Mouse (Mus musculus): Measurements from ENCODE around the gene Synpo2l. TPM values are rescaled to one million over a fixed set of nuclear protein-coding genes. Genes with fewer than 3 reads are reported as not detected.

The Synpo2l gene
- total RNA-seq, 2 experiments from 2014 or later: 0.07 TPM; not detected in 1

GRCm38 (mm10) chr14:20682498-20682897 lies 14.3 kb upstream of the Synpo2l start:
- ATAC-seq (ENCODE audit: poor library complexity, severe bottlenecking): peak; percentile 86

DNA sequence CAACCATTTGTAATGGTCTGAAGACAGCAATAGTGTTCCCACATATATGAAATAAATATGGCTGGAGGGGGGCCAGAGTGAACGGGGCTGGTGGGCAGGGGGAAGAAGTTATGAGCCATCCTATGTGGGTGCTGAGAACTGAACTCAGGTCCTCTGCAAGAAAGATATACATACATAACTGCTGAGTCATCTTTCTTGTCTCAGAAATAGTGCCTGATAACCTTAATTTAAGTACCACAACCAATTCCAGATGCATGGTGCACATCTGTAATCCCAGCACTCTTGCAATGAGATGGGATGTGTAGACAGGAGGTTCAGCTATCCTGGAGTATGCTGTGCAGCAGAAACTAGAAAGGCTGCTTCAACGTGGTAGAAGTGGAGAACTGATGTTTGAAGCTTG lies 13.6 kb upstream of the Synpo2l start:
- ATAC-seq (ENCODE audit: poor library complexity, severe bottlenecking): no peak

DNA sequence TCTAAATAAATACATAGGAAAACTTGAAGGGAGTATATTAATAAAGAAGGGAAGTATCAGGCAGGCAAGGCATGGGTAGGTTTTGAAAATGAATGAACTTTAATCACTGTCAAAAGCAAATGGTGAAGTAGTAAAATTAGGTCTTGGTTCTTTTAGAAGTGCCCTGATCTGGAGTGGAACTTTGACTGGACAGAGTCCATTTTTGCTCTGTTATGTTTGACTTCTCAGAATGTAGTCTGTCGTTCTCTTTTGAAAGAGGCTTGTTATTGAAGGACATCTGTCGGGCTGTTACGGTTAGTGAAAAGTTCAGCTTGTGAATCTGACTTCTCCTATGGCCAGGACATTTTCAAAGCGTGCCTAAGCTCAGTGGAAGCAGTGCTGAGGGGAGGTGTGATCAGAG lies 9.8 kb upstream of the Synpo2l start:
- no peak for ATAC-seq (ENCODE audit: poor library complexity, severe bottlenecking)

DNA sequence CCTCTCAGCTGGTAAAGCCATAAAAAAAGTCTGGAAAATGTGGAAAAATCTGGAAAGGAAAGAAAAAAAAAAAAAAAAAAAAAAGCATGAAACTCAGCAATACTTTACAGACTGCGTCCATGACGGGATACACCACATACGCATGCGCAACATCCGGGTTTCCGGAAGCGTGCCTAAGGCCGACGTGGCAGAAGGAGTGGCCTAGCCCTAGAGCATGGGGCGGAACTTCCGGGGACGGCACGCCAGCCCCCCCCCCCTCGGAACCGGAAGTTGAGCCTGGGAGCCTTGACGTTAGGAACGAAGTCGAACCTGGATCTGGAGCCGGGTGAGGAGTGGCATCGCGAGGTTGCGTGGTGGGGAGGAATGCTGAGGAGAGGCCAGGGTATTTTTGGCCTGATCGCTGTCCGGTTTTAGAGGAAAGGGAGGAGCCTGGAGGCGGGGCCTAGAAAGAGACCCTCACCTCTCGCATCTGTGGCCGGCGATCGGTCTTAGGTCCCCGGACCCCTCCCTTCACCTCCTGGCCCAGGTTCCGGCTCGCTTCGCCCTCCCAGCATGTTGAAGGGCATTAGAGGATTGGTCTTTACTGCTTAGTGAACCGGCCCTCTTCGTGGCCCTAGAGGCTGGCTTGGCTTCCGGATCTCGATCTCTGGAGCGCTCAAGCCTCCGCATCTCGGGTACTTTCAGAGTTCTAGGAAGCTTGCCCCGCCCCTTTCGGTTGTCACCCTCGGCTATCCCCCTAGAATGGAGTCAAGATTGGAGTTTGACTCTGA lies 6.1 kb upstream of the Synpo2l start, which contains the start of gene Sec24c:
Gene Sec24c (plus strand): TSS at position 245 of the 770 bp plus-strand sequence.
- ATAC-seq (ENCODE audit: poor library complexity, severe bottlenecking): peak; percentile 97

GRCm38 (mm10) chr14:20673735-20674063 lies 5.5 kb upstream of the Synpo2l start:
- peak; percentile 71 for ATAC-seq (ENCODE audit: poor library complexity, severe bottlenecking)

DNA sequence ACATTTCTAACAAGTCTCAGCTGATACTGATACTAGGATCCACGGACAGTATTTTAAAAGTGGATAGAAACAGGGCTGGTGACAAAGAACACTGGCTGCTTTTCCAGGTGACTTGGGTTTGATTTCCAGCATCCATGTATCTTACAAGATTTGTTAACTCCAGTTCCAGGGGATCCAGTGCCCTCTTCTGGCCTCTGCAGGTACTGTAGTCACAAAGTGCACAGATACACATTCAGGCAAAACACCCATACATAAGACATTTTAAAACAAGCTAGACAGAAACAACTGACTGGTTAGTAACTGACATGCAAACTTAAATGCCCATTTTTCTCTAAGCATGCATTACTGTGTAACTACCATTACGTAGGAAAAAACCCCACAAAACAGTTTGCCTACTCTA lies 4.8 kb upstream of the Synpo2l start:
- ATAC-seq (ENCODE audit: poor library complexity, severe bottlenecking): no peak

DNA sequence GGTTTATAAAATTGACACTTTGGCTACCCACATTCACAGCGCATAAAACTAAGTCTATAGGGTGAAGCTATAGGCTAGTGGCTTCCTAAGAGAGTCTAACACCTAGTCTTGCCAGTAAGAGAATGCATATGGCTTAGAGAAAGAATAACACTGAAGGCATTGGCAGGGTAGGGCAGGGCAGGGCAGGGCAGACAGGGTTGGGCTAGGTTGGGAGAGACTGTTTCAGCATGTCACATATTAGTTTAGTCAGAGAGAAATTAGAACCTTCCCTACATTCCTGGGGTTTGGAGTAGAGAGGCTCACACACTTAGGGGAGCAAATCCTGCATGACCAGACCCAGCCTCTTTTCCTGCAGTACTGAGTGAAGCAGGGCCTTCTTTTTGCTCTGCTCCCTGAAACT lies 685 bp downstream of the Synpo2l start:
- no peak for ATAC-seq (ENCODE audit: poor library complexity, severe bottlenecking)

GRCm38 (mm10) chr14:20664436-20664835 lies 3.7 kb downstream of the Synpo2l start:
- ATAC-seq (ENCODE audit: poor library complexity, severe bottlenecking): no peak

- no peak for ATAC-seq (ENCODE audit: poor library complexity, severe bottlenecking)
Measured at GRCm38 (mm10) chr14:20663601-20664000, 4.6 kb downstream of the Synpo2l start.

DNA sequence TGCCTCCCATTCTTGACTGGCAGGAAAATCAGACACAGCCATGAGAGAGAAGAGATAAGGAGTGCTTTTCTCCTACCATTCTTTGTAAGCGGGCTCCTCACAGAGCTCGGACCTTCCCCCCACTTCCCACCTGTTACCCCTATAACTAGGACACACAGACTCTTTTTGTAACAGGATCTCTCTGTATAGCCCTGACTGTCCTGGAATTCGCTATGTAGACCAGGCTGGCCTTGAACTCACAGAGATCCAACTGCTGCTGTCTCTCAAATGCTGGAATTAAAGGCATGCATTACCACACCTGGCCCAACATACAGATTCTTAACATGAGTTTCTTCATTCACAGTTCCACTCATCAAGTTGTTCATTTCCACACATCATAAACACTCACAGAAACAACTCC lies 5.4 kb downstream of the Synpo2l start:
- ATAC-seq (ENCODE audit: poor library complexity, severe bottlenecking): no peak

- ATAC-seq (ENCODE audit: poor library complexity, severe bottlenecking): no peak
Measured at GRCm38 (mm10) chr14:20661661-20662331, 6.4 kb downstream of the Synpo2l start.

DNA sequence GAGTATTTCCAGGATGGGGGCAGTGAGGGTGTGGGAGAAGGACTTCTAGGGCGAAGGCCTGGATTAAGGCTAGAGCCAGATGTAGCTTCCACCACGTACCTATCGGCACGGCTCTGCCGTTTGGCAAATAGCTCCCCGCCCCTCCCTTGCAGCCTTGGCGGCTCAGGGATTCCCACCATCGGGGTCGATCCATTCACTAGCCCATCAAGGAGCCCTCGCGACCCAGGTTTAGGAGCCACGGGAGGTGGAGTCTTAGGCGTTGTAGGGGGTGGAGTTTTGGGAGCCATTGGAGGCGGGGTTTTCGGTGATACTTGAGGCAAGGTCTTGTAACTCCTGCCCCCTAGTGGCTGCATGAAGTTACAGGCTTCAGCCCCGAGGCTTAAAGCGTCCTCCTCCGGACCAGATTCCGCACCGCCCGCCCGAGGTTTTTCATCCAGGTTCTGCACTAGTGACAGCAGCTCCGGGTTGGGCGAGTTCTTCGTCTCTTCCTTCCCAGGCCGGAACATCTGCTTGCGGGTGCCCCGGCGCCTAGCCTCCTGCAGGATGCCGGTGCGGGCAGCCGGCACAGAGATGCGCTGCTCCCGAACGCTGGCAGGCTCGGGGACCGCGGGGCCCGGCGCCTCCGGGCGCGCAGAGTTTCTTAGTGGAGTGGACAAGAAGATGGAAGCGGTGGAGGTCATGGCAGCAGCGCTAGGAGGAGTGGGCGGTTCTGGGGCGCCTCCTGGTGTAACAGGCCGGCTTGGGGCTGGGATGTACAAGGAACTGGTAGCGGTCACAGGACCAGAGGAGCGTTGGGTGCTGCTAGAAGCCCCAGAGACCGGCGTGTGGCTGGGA lies 7.1 kb downstream of the Synpo2l start:
- peak; percentile 98 for ATAC-seq (ENCODE audit: poor library complexity, severe bottlenecking)

DNA sequence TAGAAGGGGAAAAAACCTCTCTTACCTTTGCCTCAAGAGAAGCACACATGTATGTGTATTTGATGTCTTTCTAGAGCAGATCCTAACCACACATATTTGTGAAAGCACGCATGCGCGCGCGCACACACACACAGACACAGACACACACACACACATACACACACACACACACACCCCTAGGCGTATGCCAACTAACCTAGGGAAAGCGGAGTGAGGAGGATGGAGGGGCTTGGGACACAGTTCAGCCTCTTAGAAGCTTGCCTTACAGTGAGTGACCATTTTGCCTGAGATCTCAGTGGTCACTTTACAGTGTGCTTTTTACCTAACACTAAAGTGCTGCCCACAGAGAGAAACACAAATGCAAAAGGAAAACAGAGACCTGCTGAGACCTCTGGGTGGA lies 8.5 kb downstream of the Synpo2l start:
- ATAC-seq (ENCODE audit: poor library complexity, severe bottlenecking): no peak

DNA sequence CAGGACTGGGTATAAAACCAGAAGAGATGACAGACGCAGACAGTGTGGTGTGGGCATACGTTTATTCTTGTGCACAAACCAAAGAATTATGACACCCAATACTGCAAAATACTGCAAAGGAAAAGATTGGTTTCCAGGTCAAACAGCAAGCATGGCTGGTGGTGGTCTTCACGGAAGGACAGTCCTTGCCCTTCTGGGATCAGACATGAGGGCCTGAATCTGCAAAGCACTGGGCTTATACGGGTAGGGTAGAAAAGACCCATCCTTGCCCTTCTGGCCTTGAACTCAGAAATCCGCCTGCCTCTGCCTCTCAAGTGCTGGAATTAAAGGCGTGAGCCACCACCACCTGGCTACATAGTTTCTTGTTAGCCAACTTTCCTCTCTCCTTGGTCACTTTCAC lies 9.3 kb downstream of the Synpo2l start:
- no peak for ATAC-seq (ENCODE audit: poor library complexity, severe bottlenecking)

DNA sequence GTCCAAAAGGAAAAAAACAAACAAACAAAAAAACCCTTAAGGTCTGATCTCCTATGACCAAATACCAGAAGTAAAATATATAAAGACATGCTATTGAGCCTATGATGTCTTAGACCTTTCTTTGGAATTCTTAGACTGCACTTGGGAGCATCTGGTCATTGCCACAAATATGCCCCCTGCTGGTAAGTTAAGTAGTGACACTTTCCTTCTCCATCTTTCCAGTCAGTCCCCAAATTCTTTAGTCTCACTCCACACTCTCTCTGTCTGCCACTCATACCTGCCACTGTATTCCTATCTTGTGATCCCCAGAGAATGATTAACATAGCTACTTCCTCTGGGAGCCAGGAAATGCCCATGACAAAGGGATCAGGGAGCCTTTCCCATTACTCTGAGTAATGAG lies 9.8 kb downstream of the Synpo2l start:
- no peak for ATAC-seq (ENCODE audit: poor library complexity, severe bottlenecking)

- no peak for ATAC-seq (ENCODE audit: poor library complexity, severe bottlenecking)
Measured at GRCm38 (mm10) chr14:20656361-20656760, 11.8 kb downstream of the Synpo2l start, which contains the start of gene Myoz1. Myoz1 (minus strand) TSS chr14:20656540.

- ATAC-seq (ENCODE audit: poor library complexity, severe bottlenecking): no peak
Measured at GRCm38 (mm10) chr14:20655731-20656130, 12.4 kb downstream of the Synpo2l start.

DNA sequence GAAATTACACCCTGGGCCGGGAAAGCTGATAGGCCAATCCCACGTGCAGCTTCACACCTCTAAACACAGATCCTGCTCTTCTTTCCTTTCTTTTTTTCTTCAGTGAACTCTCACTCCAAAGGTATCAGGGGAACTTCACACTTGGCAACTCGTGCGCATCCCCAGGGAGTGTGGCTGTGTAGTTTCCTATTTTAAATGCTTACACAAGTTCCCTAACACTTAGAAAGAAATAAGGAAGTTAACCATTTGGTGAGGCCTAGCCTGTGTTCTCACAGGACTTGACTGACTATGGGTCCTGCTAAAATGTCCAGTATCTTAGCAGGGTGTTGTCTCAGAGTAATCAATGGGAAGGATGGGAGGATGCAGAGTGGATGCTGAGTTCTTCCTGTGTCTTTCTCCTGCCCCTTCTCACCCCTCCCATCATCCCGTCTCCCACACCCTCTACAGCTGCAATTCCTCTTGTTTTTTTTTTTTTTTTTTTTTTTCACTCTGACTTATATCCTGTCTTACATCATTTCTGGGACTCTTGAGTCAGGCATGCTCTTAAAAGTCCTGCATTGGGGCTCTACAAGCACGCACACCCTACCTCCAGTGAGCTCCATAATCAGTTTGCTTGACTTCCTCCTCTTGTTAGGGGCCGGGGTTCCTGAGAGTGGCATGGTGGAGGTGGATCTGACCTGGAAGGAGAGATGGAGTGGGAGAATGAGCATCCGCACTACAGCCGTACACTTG lies 13.3 kb downstream of the Synpo2l start:
- peak; percentile 90 for ATAC-seq (ENCODE audit: poor library complexity, severe bottlenecking)

DNA sequence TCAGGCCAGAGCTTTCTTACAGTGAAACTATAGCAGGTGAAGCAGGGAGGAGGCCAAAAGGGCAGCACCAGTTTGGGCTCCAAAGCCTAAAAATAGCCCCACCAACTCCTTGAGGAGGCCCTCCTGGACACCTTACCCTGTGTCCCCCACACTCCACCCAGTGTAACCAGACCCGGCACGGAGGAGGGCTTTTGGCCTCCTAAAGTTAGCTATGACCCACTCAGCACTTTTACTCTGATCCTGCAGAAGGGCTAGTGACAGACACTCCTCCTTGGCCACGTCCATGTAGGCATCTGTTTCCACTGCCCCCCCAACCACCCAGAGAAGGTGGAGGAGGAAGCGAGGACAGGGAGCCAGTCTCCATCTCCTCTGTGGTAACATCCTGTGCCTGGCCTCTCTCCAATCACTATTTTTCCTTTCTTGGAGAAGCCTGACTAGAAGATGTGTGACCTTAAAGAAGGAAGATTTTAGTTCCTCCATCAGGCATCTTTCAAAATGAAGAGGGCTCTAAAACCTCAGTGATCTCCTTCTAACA lies 16.4 kb downstream of the Synpo2l start:
- ATAC-seq (ENCODE audit: poor library complexity, severe bottlenecking): no peak

GRCm38 (mm10) chr14:20651000-20651399 lies 17.2 kb downstream of the Synpo2l start:
- ATAC-seq (ENCODE audit: poor library complexity, severe bottlenecking): no peak

- no peak for ATAC-seq (ENCODE audit: poor library complexity, severe bottlenecking)
Measured at GRCm38 (mm10) chr14:20646381-20646780, 21.8 kb downstream of the Synpo2l start.
